Mouse (Mus musculus) MEL (cell line): ENCODE results near the gene Mum1. TPM values are rescaled to one million over a fixed set of nuclear protein-coding genes. Genes with fewer than 3 reads are reported as not detected.

Experiments
- DNase-seq: peaks from one replicate; pipeline ENCODE4 v3.0.0; 2011; ENCODE audit warnings: low read depth, low spot score
- H3K27ac ChIP-seq: 2 replicates; pipeline ENCODE4 v1.5.1; 2012; ENCODE audit warnings: low read depth, mild to moderate bottlenecking, control low read depth, low read length, moderate library complexity; ENCODE audit not compliant: control insufficient read depth
- H3K27me3 ChIP-seq, 2 experiments: fragments of 150-350 bp in 1 of 2; sonication (generic) in 1 of 2; 2 replicates each; pipeline ENCODE4 v1.6.1; 2012; ENCODE audit warnings: low read length in 2 of 2, mild to moderate bottlenecking in 2 of 2, improper control_type of control experiment in 1 of 2, moderate library complexity in 1 of 2; ENCODE audit not compliant: insufficient read depth in 2 of 2, control insufficient read depth in 1 of 2
- H3K36me3 ChIP-seq, 2 experiments: 2 replicates each; pipeline ENCODE4 v1.6.1; 2012 to 2014; ENCODE audit warnings: low read length in 2 of 2, improper control_type of control experiment in 1 of 2, inconsistent platforms in 1 of 2, mild to moderate bottlenecking in 1 of 2; ENCODE audit not compliant: insufficient read depth in 2 of 2, control insufficient read depth in 1 of 2
- H3K4me1 ChIP-seq, 2 experiments: fragments of 150-350 bp in 1 of 2; sonication (generic) in 1 of 2; 2 replicates each; pipeline ENCODE4 v1.6.1; 2012; ENCODE audit warnings: low read length in 2 of 2, improper control_type of control experiment in 1 of 2, mild to moderate bottlenecking in 1 of 2; ENCODE audit not compliant: insufficient read depth in 2 of 2, control insufficient read depth in 1 of 2
- H3K4me3 ChIP-seq, 2 experiments: fragments of 150-350 bp in 1 of 2; sonication (generic) in 1 of 2; 2 replicates each; pipeline ENCODE4 v1.5.1; 2012; ENCODE audit warnings: low read depth in 2 of 2, low read length in 2 of 2, mild to moderate bottlenecking in 2 of 2, moderate library complexity in 2 of 2, control low read depth in 1 of 2, improper control_type of control experiment in 1 of 2; ENCODE audit not compliant: control insufficient read depth in 1 of 2, insufficient read depth in 1 of 2
- H3K79me2 ChIP-seq: 2 replicates; pipeline ENCODE4 v1.6.1; 2012; ENCODE audit warnings: mild to moderate bottlenecking, low read length, moderate library complexity; ENCODE audit not compliant: control insufficient read depth, poor library complexity, insufficient read depth
- H3K9ac ChIP-seq: 2 replicates; pipeline ENCODE4 v1.6.1; 2012; ENCODE audit warnings: low read depth, mild to moderate bottlenecking, control low read depth, low read length, moderate library complexity; ENCODE audit not compliant: control insufficient read depth, poor library complexity, severe bottlenecking
- H3K9me3 ChIP-seq: fragments of 150-350 bp; sonication (generic); replicated peaks from 2 replicates; pipeline ENCODE4 v1.6.1; 2012; ENCODE audit warnings: mild to moderate bottlenecking, low read length, improper control_type of control experiment, moderate library complexity; ENCODE audit not compliant: insufficient read depth
- CHD2 ChIP-seq: IDR thresholded peaks from 2 replicates; pipeline ENCODE4 v1.6.1; 2011; ENCODE audit warnings: low read length, improper control_type of control experiment
- CTCF ChIP-seq, 3 experiments: IDR thresholded peaks in 2 of 3; conservative IDR thresholded peaks in 1 of 3; 2 replicates each; pipeline ENCODE4 v1.5.1; 2011 to 2012; ENCODE audit warnings: low read length in 3 of 3, low read depth in 2 of 3, mild to moderate bottlenecking in 2 of 3, improper control_type of control experiment in 1 of 3, inconsistent platforms in 1 of 3, mixed read lengths in 1 of 3, moderate library complexity in 1 of 3; ENCODE audit not compliant: control insufficient read depth in 1 of 3, insufficient read depth in 1 of 3, poor library complexity in 1 of 3, severe bottlenecking in 1 of 3
- ELF1 ChIP-seq: IDR thresholded peaks from 2 replicates; pipeline ENCODE4 v1.6.1; 2014; ENCODE audit warnings: low read depth, mild to moderate bottlenecking, inconsistent platforms, low read length, improper control_type of control experiment, moderate library complexity
- EP300 ChIP-seq, 2 experiments: IDR thresholded peaks; 2 replicates each; pipeline ENCODE4 v1.6.1; 2011; ENCODE audit warnings: improper control_type of control experiment in 2 of 2, low read length in 2 of 2, low read depth in 1 of 2, mild to moderate bottlenecking in 1 of 2
- GABPA ChIP-seq: IDR thresholded peaks from 2 replicates; pipeline ENCODE4 v1.6.1; 2012; ENCODE audit warnings: low read depth, mild to moderate bottlenecking, inconsistent platforms, low read length, improper control_type of control experiment, moderate library complexity
- MAX ChIP-seq: IDR thresholded peaks from 2 replicates; pipeline ENCODE4 v1.6.1; 2011; ENCODE audit warnings: low read length, improper control_type of control experiment
- MYB ChIP-seq: IDR thresholded peaks from 2 replicates; pipeline ENCODE4 v1.6.1; 2011; ENCODE audit warnings: mild to moderate bottlenecking, low read depth, low read length, improper control_type of control experiment
- MYC ChIP-seq: IDR thresholded peaks from 2 replicates; pipeline ENCODE4 v1.6.1; 2011; ENCODE audit warnings: low read depth, mild to moderate bottlenecking, low read length, improper control_type of control experiment, moderate library complexity
- NRF1 ChIP-seq: IDR thresholded peaks from 2 replicates; pipeline ENCODE4 v1.6.1; 2014; ENCODE audit warnings: low read depth, mild to moderate bottlenecking, inconsistent platforms, low read length, improper control_type of control experiment, moderate library complexity; ENCODE audit not compliant: poor library complexity, insufficient read depth, severe bottlenecking
- POLR2A ChIP-seq, 2 experiments: IDR thresholded peaks; 2 replicates each; pipeline ENCODE4 v1.6.1; 2011 to 2012; ENCODE audit warnings: low read length in 2 of 2, mild to moderate bottlenecking in 2 of 2, control low read depth in 1 of 2, improper control_type of control experiment in 1 of 2, low read depth in 1 of 2, moderate library complexity in 1 of 2; ENCODE audit not compliant: control insufficient read depth in 1 of 2, insufficient read depth in 1 of 2, poor library complexity in 1 of 2
- POLR2AphosphoS5 ChIP-seq: IDR thresholded peaks from 2 replicates; pipeline ENCODE4 v1.6.1; 2012; ENCODE audit warnings: low read depth, borderline replicate concordance, mild to moderate bottlenecking, inconsistent platforms, low read length, moderate library complexity, mixed read lengths
- SIN3A ChIP-seq: IDR thresholded peaks from 2 replicates; pipeline ENCODE4 v1.6.1; 2012; ENCODE audit warnings: low read length, improper control_type of control experiment, inconsistent platforms
- SMC3 ChIP-seq: IDR thresholded peaks from 2 replicates; pipeline ENCODE4 v1.6.1; 2011; ENCODE audit warnings: low read depth, low read length, improper control_type of control experiment
- TAL1 ChIP-seq: IDR thresholded peaks from 2 replicates; pipeline ENCODE4 v1.6.1; 2012; ENCODE audit warnings: mild to moderate bottlenecking, inconsistent platforms, low read length, moderate library complexity, mixed read lengths
- TBP ChIP-seq: IDR thresholded peaks from 2 replicates; pipeline ENCODE4 v1.8.0; 2011; ENCODE audit warnings: low read depth, low read length, improper control_type of control experiment
- ZC3H11A ChIP-seq: IDR thresholded peaks from 2 replicates; pipeline ENCODE4 v1.6.1; 2012; ENCODE audit warnings: low read depth, mild to moderate bottlenecking, inconsistent platforms, low read length, improper control_type of control experiment
- polyA plus RNA-seq, 2 experiments: library from polyadenylated mRNA; stranded (reverse) in 1 of 2; unstranded in 1 of 2; fragments of >175 nt in 1 of 2; fragments of >200 nt in 1 of 2; gene quantifications; 2 replicates each; pipeline versions ENCODE4 v1.2.1 to v1.2.4; 2012; ENCODE audit warnings: low replicate concordance in 2 of 2, low read depth in 1 of 2; ENCODE audit not compliant: insufficient read length in 2 of 2, insufficient read depth in 1 of 2, missing spikeins in 1 of 2
- total RNA-seq: library from RNA; depleted of rRNA; stranded (reverse); fragments of 300-350 nt; gene quantifications from 2 replicates; pipeline ENCODE4 v1.2.3, GENCODE M21; 2012

Gene Mum1
- total and polyA plus RNA-seq, 3 experiments: 34.0 to 55.2 (median 35.3) TPM

GRCm38 (mm10) chr10:80288097-80288496, 61.9 kb downstream of the Mum1 start:
- H3K36me3 ChIP-seq: peaks cover 2 to 13% of the 10 kb centered on the region in 2 experiments; a peak in 2 of 4 replicates
- no peak overlapping the region for H3K27ac ChIP-seq
- no peaks in the 10 kb centered on the region for H3K9me3 ChIP-seq
- H3K27me3 ChIP-seq: no peaks in the 10 kb centered on the region
- H3K79me2 ChIP-seq: peaks cover 9% of the 10 kb centered on the region
- H3K4me1 ChIP-seq: peaks cover 0 to 4% of the 10 kb centered on the region in 2 experiments; a peak in 1 of 4 replicates
- no peak for DNase-seq
- H3K9ac ChIP-seq: no peak overlapping the region
- no peak overlapping the region for H3K4me3 ChIP-seq
- TF ChIP-seq EP300 (IDR thresholded peaks at IDR 0.05; ENCODE audit: low read depth in 1 of 2, low read length in 2 of 2) (no peak), NRF1 (no peak), ELF1 (no peak), TAL1 (no peak), MAX (no peak), GABPA (no peak), MYC (no peak), TBP (no peak)

- H3K36me3 ChIP-seq: peaks cover 2 to 16% of the 10 kb centered on the region in 2 experiments; a peak in 2 of 4 replicates
- no peaks in the 10 kb centered on the region for H3K27me3 ChIP-seq
- DNase-seq: peak; percentile 42
- peaks cover 14% of the 10 kb centered on the region for H3K79me2 ChIP-seq
- no peaks in the 10 kb centered on the region for H3K9me3 ChIP-seq
- peaks cover 0 to 4% of the 10 kb centered on the region in 2 experiments; a peak in 1 of 4 replicates for H3K4me1 ChIP-seq
- H3K27ac ChIP-seq: no peak overlapping the region
- no peak overlapping the region for H3K4me3 ChIP-seq
- H3K9ac ChIP-seq: no peak overlapping the region
- TF ChIP-seq POLR2A (IDR thresholded peaks at IDR 0.05; ENCODE audit: control insufficient read depth in 1 of 2, insufficient read depth in 1 of 2, low read depth in 1 of 2, low read length in 2 of 2, poor library complexity in 1 of 2): peak in 1 of 2 experiments; percentile 30; a peak in 1 of 4 replicates
- no peak for TF ChIP-seq ZC3H11A
- TF ChIP-seq SMC3: peak; percentile 28; the same call in 1 of the 2 replicates
- TF ChIP-seq SIN3A: no peak
- TF ChIP-seq MAX: no peak
- TF ChIP-seq POLR2AphosphoS5: no peak
- TF ChIP-seq TAL1: no peak
- no peak for TF ChIP-seq EP300 (IDR thresholded peaks at IDR 0.05; ENCODE audit: low read depth in 1 of 2, low read length in 2 of 2)
- TF ChIP-seq CTCF (IDR thresholded peaks at IDR 0.05 in 2 of 3, conservative IDR thresholded peaks at IDR 0.05 in 1 of 3; ENCODE audit: control insufficient read depth in 1 of 3, insufficient read depth in 1 of 3, low read depth in 2 of 3, low read length in 3 of 3, poor library complexity in 1 of 3, severe bottlenecking in 1 of 3): peak in 2 of 3 experiments; percentile 38 to 42; a peak in 4 of 6 replicates
- no peak for TF ChIP-seq CHD2
- no peak for TF ChIP-seq MYB
These were observed 62.4 kb downstream of the Mum1 start for GRCm38 (mm10) chr10:80288657-80289056.
